Mouse (Mus musculus) fat pad, adult 2 months (tissue): ENCODE measurements around the gene A230050P20Rik.

Experiments used
- DNase-seq: peaks from one replicate; pipeline ENCODE4 v3.0.0-alpha.2; 2011; ENCODE audit warnings: low read depth, low spot score; ENCODE audit errors: extremely low read depth

Gene A230050P20Rik

DNA sequence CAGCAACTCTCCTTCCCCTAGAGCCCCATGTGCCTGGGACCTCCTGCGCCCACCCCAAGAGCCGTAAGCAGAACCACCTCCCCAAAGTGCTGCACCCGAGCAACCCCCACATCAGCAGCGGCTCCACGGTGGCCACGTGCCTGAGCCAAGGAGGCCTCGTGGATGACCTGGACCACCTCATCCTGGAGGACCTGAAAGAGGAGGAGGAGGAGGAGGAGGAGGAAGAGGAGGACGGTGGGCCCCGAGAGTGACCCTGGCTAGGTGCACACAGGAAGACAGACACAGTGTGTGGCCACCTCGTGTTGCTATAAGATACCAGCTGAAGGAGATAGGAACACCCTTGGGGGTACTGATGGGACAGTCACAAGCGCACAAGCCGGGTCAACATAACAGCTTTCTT is 5.1 kb downstream of the A230050P20Rik start:
- no peak for DNase-seq

- no peak for DNase-seq
These were observed 6.8 kb downstream of the A230050P20Rik start for GRCm38 (mm10) chr9:20875021-20875790.

- DNase-seq: no peak
These were observed 8.1 kb downstream of the A230050P20Rik start for GRCm38 (mm10) chr9:20876318-20877117.

- DNase-seq: no peak
These were observed 8.9 kb downstream of the A230050P20Rik start for GRCm38 (mm10) chr9:20877118-20878040.

DNA sequence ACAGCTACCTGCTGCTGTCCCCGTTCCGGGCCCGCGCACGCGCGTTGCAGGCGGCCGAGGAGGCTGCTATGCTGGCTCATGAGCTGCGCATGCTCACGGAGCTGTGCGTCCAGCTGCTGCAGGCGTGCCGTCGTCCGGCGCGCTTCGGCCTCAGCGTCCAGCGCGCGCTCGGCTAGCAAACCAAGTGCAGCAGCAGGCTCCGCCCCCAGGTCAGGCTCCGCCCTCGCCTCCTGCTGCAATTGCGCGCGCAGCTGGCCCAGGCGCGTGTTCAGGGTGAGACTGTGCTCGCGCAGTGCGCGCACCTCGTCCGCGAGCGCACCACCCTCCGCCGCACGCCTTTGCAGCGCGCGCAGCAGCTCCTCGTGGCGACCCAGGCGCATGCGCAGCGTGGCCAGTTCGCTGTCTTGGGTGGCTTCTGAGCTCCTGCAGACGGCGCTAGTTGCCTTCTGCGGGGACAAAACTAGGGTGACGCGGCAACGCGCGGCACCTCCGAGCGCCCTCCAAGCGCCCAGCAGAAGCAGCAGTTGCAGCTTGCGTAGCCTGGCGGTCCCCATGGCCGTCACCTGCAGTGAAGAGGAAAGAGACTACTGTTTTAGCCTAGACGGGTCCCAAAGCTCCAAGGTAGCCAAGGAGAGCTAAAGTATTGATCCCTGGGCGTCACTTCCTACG is 9.7 kb downstream of the A230050P20Rik start:
- peak; percentile 72 for DNase-seq

GRCm38 (mm10) chr9:20878710-20879065 is 10.2 kb downstream of the A230050P20Rik start:
- no peak for DNase-seq

DNA sequence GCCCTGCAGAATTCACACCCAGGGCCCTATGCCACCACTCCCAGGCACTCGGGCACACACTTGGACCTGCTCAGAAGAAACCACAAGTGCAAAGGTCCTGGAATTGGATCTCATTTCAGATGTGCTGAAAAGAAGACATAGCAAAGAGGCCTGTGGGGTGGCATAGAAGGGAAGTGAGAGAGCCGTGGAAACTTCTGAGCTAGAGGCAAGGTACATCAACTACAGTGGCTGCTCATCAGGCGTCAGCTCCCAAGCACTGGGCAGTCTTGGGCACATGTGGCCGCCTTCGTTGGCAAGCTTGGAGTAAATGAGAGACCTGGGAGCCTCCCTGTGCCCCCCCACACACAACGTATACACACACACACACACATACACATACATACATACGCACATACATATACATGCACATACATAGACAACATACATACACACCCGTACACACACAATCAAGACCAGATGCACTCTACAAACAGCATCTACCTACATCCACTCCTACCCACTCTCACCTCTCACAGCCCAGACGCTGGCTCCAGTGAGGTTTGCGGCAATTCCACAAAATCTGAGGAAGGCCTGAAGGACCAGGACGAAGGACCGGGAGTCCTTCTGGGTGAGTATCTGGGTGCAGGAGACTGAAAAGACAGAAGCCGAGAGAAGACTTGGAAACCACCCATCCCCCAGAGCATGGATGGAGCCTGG is 10.8 kb downstream of the A230050P20Rik start, which contains the start of gene Angptl6:
Angptl6 (minus strand) TSS at position 631 of the 696 bp plus-strand sequence.
- DNase-seq: no peak

- DNase-seq: no peak
These were observed 18.1 kb downstream of the A230050P20Rik start for GRCm38 (mm10) chr9:20886563-20886962.

- DNase-seq: no peak
These were observed 18.7 kb downstream of the A230050P20Rik start for GRCm38 (mm10) chr9:20887191-20887590.

GRCm38 (mm10) chr9:20887704-20888385 is 19.4 kb downstream of the A230050P20Rik start, which contains the start of gene Ppan:
Gene Ppan, plus strand, starts transcription at chr9:20888175.
- DNase-seq: peak; percentile 69

DNA sequence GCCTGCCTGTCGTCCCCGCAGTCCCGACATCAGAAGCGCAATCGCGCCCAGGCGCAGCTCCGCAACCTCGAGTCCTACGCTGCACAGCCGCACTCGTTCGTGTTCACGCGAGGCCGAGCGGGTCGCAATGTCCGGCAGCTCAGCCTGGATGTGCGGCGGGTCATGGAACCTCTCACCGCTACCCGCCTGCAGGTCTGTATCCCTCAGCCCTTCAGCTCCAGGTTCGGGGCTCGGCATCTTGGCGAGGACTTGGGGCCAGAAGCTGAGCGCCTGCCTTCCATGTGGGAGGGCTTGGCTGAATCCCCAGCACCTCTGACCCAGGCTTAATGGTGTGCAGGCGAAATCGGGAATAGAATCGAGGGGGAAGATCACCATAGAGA is 19.9 kb downstream of the A230050P20Rik start:
- no peak for DNase-seq

DNA sequence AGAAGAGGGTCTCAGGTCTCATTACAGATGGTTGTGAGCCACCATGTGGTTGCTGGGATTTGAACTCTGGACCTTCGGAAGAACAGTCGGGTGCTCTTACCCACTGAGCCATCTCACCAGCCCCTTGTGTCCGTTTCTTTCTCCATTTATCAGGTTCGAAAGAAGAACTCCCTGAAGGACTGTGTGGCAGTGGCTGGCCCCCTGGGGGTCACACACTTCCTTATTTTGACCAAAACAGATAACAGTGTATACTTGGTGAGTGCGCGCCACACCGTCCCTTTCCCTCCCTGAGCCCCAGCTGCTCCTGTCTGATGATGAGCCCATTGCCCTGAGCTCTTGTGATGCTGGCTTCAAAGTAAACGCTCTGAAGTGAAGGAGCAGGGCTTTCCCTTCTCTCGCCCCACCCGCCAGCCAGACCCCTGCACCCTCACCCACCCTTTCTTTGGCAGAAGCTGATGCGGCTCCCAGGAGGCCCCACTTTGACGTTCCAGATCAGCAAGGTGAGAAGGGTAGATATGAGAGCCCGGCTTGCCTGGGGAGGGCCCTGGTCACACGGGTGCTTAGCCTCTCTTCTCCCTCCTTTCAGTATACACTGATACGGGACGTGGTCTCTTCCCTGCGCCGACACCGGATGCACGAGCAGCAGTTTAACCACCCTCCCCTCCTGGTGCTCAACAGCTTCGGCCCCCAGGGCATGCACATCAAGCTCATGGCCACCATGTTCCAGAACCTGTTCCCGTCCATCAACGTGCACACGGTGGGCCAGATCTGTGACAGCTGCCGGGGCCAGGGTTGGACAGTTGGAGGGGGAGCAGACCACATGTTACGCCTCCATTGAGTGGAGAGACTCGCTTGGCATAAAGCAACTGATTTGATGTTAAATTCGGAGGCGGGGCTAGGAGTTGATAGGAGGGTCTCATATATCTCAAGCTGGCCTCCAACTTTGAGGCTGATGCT is 21.0 kb downstream of the A230050P20Rik start:
- no peak for DNase-seq

DNA sequence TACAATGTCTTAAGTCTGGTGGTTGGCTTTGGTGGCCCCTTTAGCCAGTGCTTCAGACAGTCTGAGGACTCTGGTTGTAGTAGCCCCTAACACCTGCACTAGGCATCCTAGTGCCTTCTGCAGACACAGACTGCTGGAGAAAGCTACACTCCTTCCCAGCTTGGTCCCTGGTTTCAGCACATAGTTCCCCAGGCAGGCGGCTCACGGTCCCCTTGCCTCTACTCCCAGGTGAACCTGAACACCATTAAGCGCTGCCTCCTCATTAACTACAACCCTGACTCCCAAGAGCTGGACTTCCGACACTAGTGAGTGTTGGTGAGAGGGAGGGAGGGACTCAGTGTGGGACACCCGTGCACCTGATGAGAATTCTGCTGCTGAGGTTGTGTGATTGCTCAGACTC is 22.0 kb downstream of the A230050P20Rik start:
- no peak for DNase-seq

DNA sequence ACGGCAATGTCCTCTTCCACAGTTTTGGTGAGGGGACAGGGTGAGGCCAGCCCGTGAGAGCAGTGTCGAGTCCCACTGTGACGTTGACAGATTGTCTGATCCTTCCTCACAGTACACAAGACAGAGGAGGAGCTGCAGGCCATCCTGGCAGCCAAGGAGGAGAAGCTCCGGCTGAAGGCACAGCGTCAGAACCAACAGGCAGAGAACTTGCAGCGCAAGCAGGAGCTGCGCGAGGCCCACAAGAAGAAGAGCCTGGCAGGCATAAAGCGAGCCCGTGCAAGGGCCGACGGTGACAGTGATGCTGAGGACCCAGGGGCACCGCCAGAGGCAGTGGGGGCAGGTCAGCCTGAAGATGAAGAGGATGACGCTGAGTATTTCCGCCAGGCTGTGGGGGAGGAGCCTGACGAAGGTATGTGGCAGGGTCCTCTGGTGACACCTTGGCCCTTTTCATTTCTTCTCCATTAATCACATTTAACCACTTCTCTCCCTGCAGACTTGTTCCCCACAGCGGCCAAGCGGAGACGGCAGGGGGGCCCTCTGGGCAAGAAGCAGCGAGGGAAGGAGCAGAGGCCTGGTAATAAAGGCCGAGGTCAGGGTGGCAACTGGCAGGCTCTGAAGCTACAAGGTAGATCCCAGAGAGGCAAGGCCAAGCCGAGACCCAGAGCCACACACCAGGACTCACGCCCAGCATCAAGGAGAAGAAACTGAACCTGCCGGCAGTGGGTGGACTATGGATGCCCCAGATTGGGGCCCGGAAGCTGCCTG is 23.1 kb downstream of the A230050P20Rik start:
- DNase-seq: no peak

DNA sequence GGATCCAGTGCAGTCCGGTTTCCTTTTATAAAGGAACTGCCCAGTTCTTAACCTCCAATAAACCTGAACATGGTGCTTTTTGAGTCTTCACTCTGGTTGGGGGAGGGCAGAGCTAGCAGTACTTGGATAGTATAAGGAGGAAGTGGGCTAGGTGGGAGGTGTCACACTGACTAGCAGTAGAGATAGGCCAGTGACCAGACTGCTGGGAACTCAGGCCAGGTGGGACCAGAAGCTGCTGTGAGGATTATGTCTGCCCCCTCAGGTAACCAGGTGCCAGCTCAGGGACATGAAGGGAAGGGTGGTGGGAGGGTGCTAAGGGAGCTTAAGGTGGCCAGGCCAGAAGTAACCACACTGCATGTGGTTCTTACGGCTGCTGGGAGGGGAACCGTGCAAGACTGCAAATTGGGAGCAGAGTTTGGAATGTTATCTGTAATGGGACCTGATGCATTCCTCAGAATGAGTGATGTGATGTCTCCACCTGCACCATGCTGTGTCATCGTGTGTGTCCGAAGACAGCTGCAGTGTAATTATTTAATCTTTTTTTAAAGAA is 23.7 kb downstream of the A230050P20Rik start:
- no peak for DNase-seq

DNA sequence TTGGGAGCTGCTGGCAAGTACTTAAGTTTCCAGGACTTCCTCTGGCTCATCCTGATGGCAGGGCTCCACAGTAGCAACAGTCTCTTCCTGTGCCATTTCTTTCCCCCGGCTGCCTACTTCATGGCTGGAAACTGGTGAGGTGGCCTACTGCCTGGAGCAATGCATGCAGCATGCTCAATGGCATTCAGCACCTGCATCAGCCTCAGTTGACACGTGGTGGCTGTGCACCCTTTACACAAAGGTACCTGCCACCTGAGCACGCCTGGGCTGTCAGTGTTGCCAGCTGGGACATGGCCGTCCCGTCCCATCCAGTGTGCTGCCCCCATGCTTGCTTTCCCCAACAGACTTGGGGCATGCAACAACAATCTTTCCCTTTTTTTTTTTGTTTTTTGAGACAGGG is 24.6 kb downstream of the A230050P20Rik start:
- no peak for DNase-seq
